Mouse (Mus musculus) CH12.LX (cell line): ENCODE results near the gene Anks1. TPM values are rescaled to one million over a fixed set of nuclear protein-coding genes. Genes with fewer than 3 reads are reported as not detected.

ENCODE experiments used
- DNase-seq: peaks from one replicate; pipeline ENCODE4 v3.0.0-alpha.2; 2013; ENCODE audit errors: extremely low read depth
- H3K27ac ChIP-seq: 2 replicates; pipeline ENCODE4 v1.5.1; 2012; ENCODE audit warnings: low read depth, mild to moderate bottlenecking, control low read depth, moderate library complexity; ENCODE audit not compliant: insufficient read depth
- H3K27me3 ChIP-seq: replicated peaks from 2 replicates; pipeline ENCODE3; 2012; ENCODE audit warnings: inconsistent platforms
- H3K36me3 ChIP-seq, 2 experiments: replicated peaks in 1 of 2; 2 replicates each; pipeline versions ENCODE3 to v1.6.1; 2012; ENCODE audit warnings: inconsistent platforms in 1 of 2, low read length in 1 of 2, mild to moderate bottlenecking in 1 of 2, mixed read lengths in 1 of 2, moderate library complexity in 1 of 2; ENCODE audit not compliant: control insufficient read depth in 1 of 2, insufficient read depth in 1 of 2
- H3K4me1 ChIP-seq, 2 experiments: 2 replicates each; pipeline ENCODE4 v1.6.1; 2012; ENCODE audit warnings: inconsistent platforms in 1 of 2, moderate library complexity in 1 of 2; ENCODE audit not compliant: insufficient read depth in 2 of 2, control insufficient read depth in 1 of 2
- H3K4me2 ChIP-seq: 2 replicates; pipeline ENCODE4 v1.6.1; 2012; ENCODE audit warnings: low read depth, mild to moderate bottlenecking, control low read depth; ENCODE audit not compliant: poor library complexity, insufficient read depth, severe bottlenecking
- H3K4me3 ChIP-seq, 3 experiments: fragments of 150-350 bp in 1 of 3; sonication (generic) in 1 of 3; replicated peaks in 1 of 3; 2 replicates each; pipeline versions ENCODE3 to v1.5.1; 2011 to 2012; ENCODE audit warnings: low read depth in 2 of 3, low read length in 2 of 3, mild to moderate bottlenecking in 2 of 3, moderate library complexity in 2 of 3, control low read depth in 1 of 3, improper control_type of control experiment in 1 of 3, inconsistent platforms in 1 of 3, mixed read lengths in 1 of 3; ENCODE audit not compliant: poor library complexity in 1 of 3
- H3K79me2 ChIP-seq: replicated peaks from 2 replicates; pipeline ENCODE4 v1.6.1; 2012; ENCODE audit warnings: mild to moderate bottlenecking, moderate library complexity; ENCODE audit not compliant: control insufficient read depth, poor library complexity, insufficient read depth, severe bottlenecking; ENCODE audit errors: extremely low read depth
- H3K9ac ChIP-seq: 2 replicates; pipeline ENCODE4 v1.6.1; 2012; ENCODE audit warnings: low read depth, mild to moderate bottlenecking, control low read depth, moderate library complexity; ENCODE audit not compliant: insufficient read depth
- H3K9me3 ChIP-seq: replicated peaks from 2 replicates; pipeline ENCODE3; 2012; ENCODE audit warnings: low read length, inconsistent platforms, mixed read lengths
- CHD1 ChIP-seq: IDR thresholded peaks from 2 replicates; pipeline ENCODE4 v1.6.1; 2012; ENCODE audit warnings: low read depth, low read length, improper control_type of control experiment, inconsistent platforms
- CTCF ChIP-seq, 2 experiments: IDR thresholded peaks in 1 of 2; conservative IDR thresholded peaks in 1 of 2; 2 replicates each; pipeline ENCODE4 v1.5.1; 2011 to 2012; ENCODE audit warnings: low read depth in 2 of 2, low read length in 2 of 2, improper control_type of control experiment in 1 of 2, inconsistent platforms in 1 of 2, mild to moderate bottlenecking in 1 of 2, moderate library complexity in 1 of 2
- E2F4 ChIP-seq: IDR thresholded peaks from 2 replicates; pipeline ENCODE4 v1.6.1; 2011; ENCODE audit warnings: low read depth, low read length, improper control_type of control experiment; ENCODE audit not compliant: insufficient replicate concordance
- ELF1 ChIP-seq: IDR thresholded peaks from 2 replicates; pipeline ENCODE4 v1.6.1; 2014; ENCODE audit warnings: low read depth, mild to moderate bottlenecking, inconsistent platforms, low read length, improper control_type of control experiment
- EP300 ChIP-seq: IDR thresholded peaks from 2 replicates; pipeline ENCODE4 v1.6.1; 2011; ENCODE audit warnings: low read length, improper control_type of control experiment
- HCFC1 ChIP-seq: IDR thresholded peaks from 2 replicates; pipeline ENCODE4 v1.6.1; 2012; ENCODE audit warnings: low read depth, mild to moderate bottlenecking, inconsistent platforms, low read length, improper control_type of control experiment
- IRF4 ChIP-seq: IDR thresholded peaks from 2 replicates; pipeline ENCODE4 v1.6.1; 2014; ENCODE audit warnings: low read depth, mild to moderate bottlenecking, inconsistent platforms, low read length, improper control_type of control experiment
- MAX ChIP-seq: IDR thresholded peaks from 2 replicates; pipeline ENCODE4 v1.6.1; 2011; ENCODE audit warnings: low read length, improper control_type of control experiment
- MEF2A ChIP-seq: IDR thresholded peaks from 2 replicates; pipeline ENCODE4 v1.6.1; 2014; ENCODE audit warnings: low read depth, mild to moderate bottlenecking, inconsistent platforms, low read length, improper control_type of control experiment, borderline replicate concordance
- MXI1 ChIP-seq: IDR thresholded peaks from 2 replicates; pipeline ENCODE4 v1.6.1; 2011; ENCODE audit warnings: mild to moderate bottlenecking, low read depth, low read length, improper control_type of control experiment
- MYC ChIP-seq: IDR thresholded peaks from 2 replicates; pipeline ENCODE4 v1.6.1; 2011; ENCODE audit warnings: low read depth, mild to moderate bottlenecking, improper control_type of control experiment, low read length
- PAX5 ChIP-seq: IDR thresholded peaks from 2 replicates; pipeline ENCODE4 v1.6.1; 2012; ENCODE audit warnings: low read length, inconsistent platforms, mixed read lengths
- POLR2AphosphoS2 ChIP-seq: IDR thresholded peaks from 2 replicates; pipeline ENCODE4 v1.6.1; 2011; ENCODE audit warnings: low read depth, low read length, improper control_type of control experiment
- RAD21 ChIP-seq: IDR thresholded peaks from 2 replicates; pipeline ENCODE4 v1.6.1; 2011; ENCODE audit warnings: low read depth, mild to moderate bottlenecking, low read length, improper control_type of control experiment, moderate library complexity
- SIN3A ChIP-seq: IDR thresholded peaks from 2 replicates; pipeline ENCODE4 v1.6.1; 2012; ENCODE audit warnings: low read length, improper control_type of control experiment, inconsistent platforms
- SMC3 ChIP-seq: IDR thresholded peaks from 2 replicates; pipeline ENCODE4 v1.6.1; 2011; ENCODE audit warnings: low read depth, low read length, improper control_type of control experiment
- ZMIZ1 ChIP-seq: IDR thresholded peaks from 2 replicates; pipeline ENCODE4 v1.6.1; 2012; ENCODE audit warnings: low read depth, mild to moderate bottlenecking, inconsistent platforms, low read length, improper control_type of control experiment
- dilution Hi-C: fragments of 300-500 bp; cut with MboI; formaldehyde crosslinking; loops from 2 replicates; pipeline ENCODE4 v1.14.3; 2020; ENCODE audit warnings: low sequenced_read_pairs; ENCODE audit not compliant: extremely low pct_unique_long_range_greater_than_20kb, extremely low pct_ligation_motif_present
- in situ Hi-C: fragments of 300-500 bp; cut with MboI; formaldehyde crosslinking; loops from 3 replicates; pipeline ENCODE4 v1.14.3; 2019; ENCODE audit warnings: low sequenced_read_pairs, low pct_ligation_motif_present, low pct_unique_long_range_greater_than_20kb, mixed read lengths
- polyA plus RNA-seq: library from polyadenylated mRNA; unstranded; fragments of >175 nt; gene quantifications from 2 replicates; pipeline ENCODE4 v1.2.1, GENCODE M21; 2012; ENCODE audit warnings: low read depth; ENCODE audit not compliant: insufficient read length
- total RNA-seq, 2 experiments: library from RNA; depleted of rRNA; stranded (reverse); fragments of 300-350 nt in 1 of 2; fragments of >200 nt in 1 of 2; gene quantifications; 2 replicates each; pipeline ENCODE4 v1.2.3; 2012 to 2014

The Anks1 gene
- total and polyA plus RNA-seq, 3 experiments: 5.8 to 9.3 (median 9.0) TPM

DNA sequence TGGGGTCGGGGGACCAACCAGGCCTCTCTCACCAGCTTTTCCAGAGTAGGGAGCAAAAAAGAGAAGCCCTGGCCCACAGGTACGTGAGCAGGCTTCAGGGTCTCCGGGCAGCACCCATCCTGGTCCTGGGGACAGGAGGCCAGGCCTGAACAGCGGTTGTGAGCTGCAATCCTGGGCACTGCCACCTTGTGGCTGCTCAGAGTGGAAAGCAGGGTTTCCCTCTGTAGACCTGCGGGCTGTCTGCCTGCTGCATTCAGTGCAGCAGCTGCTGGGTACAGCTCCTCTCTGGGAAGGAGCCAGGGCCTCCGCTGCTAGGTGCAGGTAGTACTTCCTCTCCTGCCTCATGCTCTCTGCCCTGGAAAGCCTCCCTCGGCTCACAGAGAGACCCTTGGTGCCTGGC is 152.4 kb downstream of the Anks1 start:
- no peak overlapping the region for H3K9ac ChIP-seq
- H3K4me3 ChIP-seq: no peak overlapping the region
- no peaks in the 10 kb centered on the region for H3K4me1 ChIP-seq
- H3K79me2 ChIP-seq: no peaks in the 10 kb centered on the region
- no peaks in the 10 kb centered on the region for H3K9me3 ChIP-seq
- peak; percentile 6 for TF ChIP-seq RAD21
- TF ChIP-seq PAX5: no peak
- no peak for TF ChIP-seq MYC
- TF ChIP-seq IRF4: no peak
- no peak for TF ChIP-seq CHD1
- TF ChIP-seq E2F4: no peak
- peak in 1 of 2 experiments; percentile 53; a peak in 2 of 4 replicates for TF ChIP-seq CTCF (conservative IDR thresholded peaks at IDR 0.05 in 1 of 2, IDR thresholded peaks at IDR 0.05 in 1 of 2; ENCODE audit: low read depth in 2 of 2, low read length in 2 of 2)
- TF ChIP-seq SMC3: peak; percentile 64
- in situ Hi-C loops (no loop called here), dilution Hi-C loops (no loop called here)
- H3K27ac ChIP-seq: no peak overlapping the region
- peaks cover 5 to 52% of the 10 kb centered on the region in 2 experiments for H3K36me3 ChIP-seq
- no peaks in the 10 kb centered on the region for H3K27me3 ChIP-seq
- no peak overlapping the region for H3K4me2 ChIP-seq
- DNase-seq: peak; percentile 12

- no peak overlapping the region for H3K27ac ChIP-seq
- H3K4me3 ChIP-seq: no peak overlapping the region
- no peaks in the 10 kb centered on the region for H3K4me1 ChIP-seq
- in situ Hi-C loops (no loop called here), dilution Hi-C loops (no loop called here)
- no peak for DNase-seq
- no peaks in the 10 kb centered on the region for H3K9me3 ChIP-seq
- no peaks in the 10 kb centered on the region for H3K27me3 ChIP-seq
- H3K4me2 ChIP-seq: no peak overlapping the region
- no peak overlapping the region for H3K9ac ChIP-seq
- H3K79me2 ChIP-seq: no peaks in the 10 kb centered on the region
- TF ChIP-seq CHD1: no peak
- TF ChIP-seq MXI1: no peak
- TF ChIP-seq IRF4: no peak
- TF ChIP-seq ELF1: no peak
- no peak for TF ChIP-seq POLR2AphosphoS2
- no peak for TF ChIP-seq SIN3A
- TF ChIP-seq SMC3: no peak
- TF ChIP-seq PAX5: no peak
- no peak for TF ChIP-seq MEF2A
- TF ChIP-seq HCFC1: no peak
- TF ChIP-seq MAX: no peak
- TF ChIP-seq ZMIZ1: no peak
- TF ChIP-seq EP300: no peak
- TF ChIP-seq, all 38 proteins: peak for 0
- peaks cover 5 to 43% of the 10 kb centered on the region in 2 experiments for H3K36me3 ChIP-seq
These were observed 153.6 kb downstream of the Anks1 start for GRCm38 (mm10) chr17:28062710-28063109.
